Mouse (Mus musculus): Measurements from ENCODE around the gene Scrn1. TPM values are rescaled to one million over a fixed set of nuclear protein-coding genes. Genes with fewer than 3 reads are reported as not detected.

The Scrn1 gene
- polyA plus RNA-seq, 1 experiment: not detected

GRCm38 (mm10) chr6:54462766-54463165 lies 103.5 kb downstream of the Scrn1 start:
- no peak for TF ChIP-seq CTCF (IDR thresholded peaks at IDR 0.05; ENCODE audit: insufficient read depth, low read depth, low read length)
- no peak for TF ChIP-seq POLR2A (IDR thresholded peaks at IDR 0.05; ENCODE audit: insufficient read depth, low read depth, low read length)
- Histone ChIP-seq H3K27ac (ENCODE audit: insufficient read depth, low read depth, low read length) (no peak overlapping the region), H3K4me3 (ENCODE audit: insufficient read depth, low read depth, low read length) (no peak overlapping the region), H3K4me1 (ENCODE audit: control insufficient read depth, insufficient read depth, low read length) (peaks cover 32% of the 10 kb centered on the region)
- WGBS: 66% methylated on average over 6 of the region's 6 CpGs

GRCm38 (mm10) chr6:54460915-54461671 lies 105.2 kb downstream of the Scrn1 start:
- TF ChIP-seq CTCF (IDR thresholded peaks at IDR 0.05; ENCODE audit: insufficient read depth, low read depth, low read length) (no peak), POLR2A (IDR thresholded peaks at IDR 0.05; ENCODE audit: insufficient read depth, low read depth, low read length) (no peak)
- peak overlapping the region; percentile 38; the same call in 1 of the 2 replicates for H3K27ac ChIP-seq (ENCODE audit: insufficient read depth, low read depth, low read length)

DNA sequence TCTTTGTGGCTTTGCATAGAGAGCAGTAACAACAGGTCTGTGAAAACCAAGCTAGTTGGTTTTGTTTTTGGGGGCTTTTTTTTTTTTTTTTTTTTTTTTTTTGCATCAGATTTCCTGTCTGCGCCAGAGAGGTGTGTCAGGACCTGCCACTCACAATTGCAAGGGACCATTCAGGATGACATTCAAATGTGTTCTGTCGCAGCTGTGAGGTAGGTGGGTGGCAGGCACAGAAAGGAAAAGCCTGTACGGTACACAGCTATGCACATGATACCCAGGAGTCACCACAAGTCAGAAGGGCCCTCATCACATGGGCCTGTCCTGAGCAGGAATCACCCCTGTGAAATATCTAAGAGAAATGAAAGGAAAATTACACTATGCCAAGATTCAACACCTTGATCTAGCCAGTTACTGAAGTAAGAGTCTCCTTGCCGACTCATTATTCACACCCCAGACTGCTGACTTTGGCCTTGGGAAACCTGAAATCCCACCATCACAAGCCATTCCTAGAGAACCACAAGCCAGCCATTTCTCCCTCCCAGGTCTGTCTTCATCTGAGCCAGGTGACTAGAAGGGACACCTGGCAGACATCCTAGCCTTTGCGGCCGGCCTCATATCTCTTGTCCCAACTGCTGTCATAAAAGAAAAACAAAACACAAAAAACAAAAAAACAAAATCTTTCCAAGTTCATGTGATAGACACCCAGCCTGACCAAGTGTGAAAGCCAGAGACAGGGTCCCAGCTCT lies 105.9 kb downstream of the Scrn1 start:
- H3K4me3 ChIP-seq (ENCODE audit: insufficient read depth, low read depth, low read length): no peak overlapping the region
- H3K4me1 ChIP-seq (ENCODE audit: control insufficient read depth, insufficient read depth, low read length): peaks cover 37% of the 10 kb centered on the region
- H3K27ac ChIP-seq (ENCODE audit: insufficient read depth, low read depth, low read length): peak overlapping the region; percentile 42; the same call in 1 of the 2 replicates
- no peak for TF ChIP-seq POLR2A (IDR thresholded peaks at IDR 0.05; ENCODE audit: insufficient read depth, low read depth, low read length)
- no peak for TF ChIP-seq CTCF (IDR thresholded peaks at IDR 0.05; ENCODE audit: insufficient read depth, low read depth, low read length)
- 61% methylated on average over 6 of the region's 6 CpGs for WGBS

More at GRCm38 (mm10) chr6:54460915-54461671, 105.2 kb downstream of the Scrn1 start:
- 55% methylated on average over 13 of the region's 13 CpGs for WGBS
- peaks cover 37% of the 10 kb centered on the region for H3K4me1 ChIP-seq (ENCODE audit: control insufficient read depth, insufficient read depth, low read length)
- H3K4me3 ChIP-seq (ENCODE audit: insufficient read depth, low read depth, low read length): no peak overlapping the region

DNA sequence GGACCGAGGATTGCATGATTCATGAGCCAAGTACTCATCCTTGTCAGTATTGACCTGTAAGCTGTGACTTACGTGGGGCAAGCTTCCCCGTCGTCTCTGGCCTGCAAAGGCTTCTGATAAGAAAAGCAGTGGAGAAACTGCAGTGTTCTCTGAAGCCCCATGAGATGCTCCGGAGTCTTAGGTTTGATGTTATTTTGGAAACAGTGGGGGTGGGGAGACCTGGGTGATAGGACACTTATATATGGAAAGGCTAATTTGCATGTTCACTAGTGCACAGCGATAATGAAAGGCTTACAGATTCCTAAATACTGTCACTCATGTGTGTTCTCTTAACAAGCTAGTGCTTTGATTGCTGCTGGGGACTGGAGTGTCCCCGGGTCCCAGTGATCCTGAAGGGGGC lies 106.6 kb downstream of the Scrn1 start:
- TF ChIP-seq CTCF (IDR thresholded peaks at IDR 0.05; ENCODE audit: insufficient read depth, low read depth, low read length): no peak
- no peak for TF ChIP-seq POLR2A (IDR thresholded peaks at IDR 0.05; ENCODE audit: insufficient read depth, low read depth, low read length)
- no peak overlapping the region for H3K4me3 ChIP-seq (ENCODE audit: insufficient read depth, low read depth, low read length)
- WGBS: 28% methylated on average over 7 of the region's 7 CpGs
- H3K4me1 ChIP-seq (ENCODE audit: control insufficient read depth, insufficient read depth, low read length): peaks cover 40% of the 10 kb centered on the region
- H3K27ac ChIP-seq (ENCODE audit: insufficient read depth, low read depth, low read length): peak overlapping the region; percentile 42

Other genes with a start within 250 kb of the Scrn1 start
- not detected in 2 replicates for gene Prr15, start 240.7 kb downstream of the Scrn1 start, polyA plus RNA-seq (2012; ENCODE audit: insufficient read depth, insufficient read length, low replicate concordance, missing spikeins)
- gene Wipf3, start 136.9 kb downstream of the Scrn1 start, polyA plus RNA-seq (2012; ENCODE audit: insufficient read depth, insufficient read length, low replicate concordance, missing spikeins): not detected in 2 replicates
- not detected in 2 replicates for gene Plekha8, start 28.6 kb upstream of the Scrn1 start, polyA plus RNA-seq (2012; ENCODE audit: insufficient read depth, insufficient read length, low replicate concordance, missing spikeins)
- not detected in 2 replicates for gene Fkbp14, start 30.8 kb upstream of the Scrn1 start, polyA plus RNA-seq (2012; ENCODE audit: insufficient read depth, insufficient read length, low replicate concordance, missing spikeins)
- gene Mturn, start 115.1 kb upstream of the Scrn1 start, polyA plus RNA-seq (2012; ENCODE audit: insufficient read depth, insufficient read length, low replicate concordance, missing spikeins): not detected in 2 replicates